Mouse (Mus musculus): ENCODE results near the gene Rad50. TPM values are rescaled to one million over a fixed set of nuclear protein-coding genes. Genes with fewer than 3 reads are reported as not detected.

The Rad50 gene
- total RNA-seq, 2 experiments from 2014 or later, result 10.9 to 12.0 TPM

DNA sequence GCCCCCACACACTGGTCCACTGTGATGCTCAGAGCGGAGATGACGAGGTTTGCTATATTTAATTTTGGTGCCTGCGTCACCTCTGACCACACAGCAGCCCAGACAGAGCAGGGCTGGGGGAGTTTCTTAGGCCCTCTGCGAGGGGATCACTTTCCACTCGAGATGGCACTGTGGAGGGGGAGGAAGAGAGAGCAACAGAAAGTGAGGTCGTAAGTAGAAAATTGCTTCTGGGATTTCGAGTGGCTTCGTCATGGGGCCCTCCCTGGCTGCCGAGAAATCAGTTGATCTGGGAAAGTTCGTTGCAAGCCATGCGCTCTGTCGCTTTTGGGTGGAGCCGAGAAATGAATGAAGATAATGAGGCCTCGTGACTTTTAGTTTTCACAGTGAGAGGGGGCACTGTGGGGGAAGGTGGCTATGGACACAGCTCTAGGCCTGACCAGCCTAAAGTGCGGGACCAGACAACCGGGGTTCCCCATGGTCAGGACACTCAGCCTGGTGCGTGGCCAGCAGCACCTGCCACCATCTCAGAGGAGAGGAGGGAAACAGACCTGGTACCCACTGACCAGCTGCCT is 80.2 kb downstream of the Rad50 start:
- H3K4me3 ChIP-seq, result no peak overlapping the region
- no peak for DNase-seq (ENCODE audit: extremely low spot score in 1 of 2, low spot score in 2 of 2)
- H3K27ac ChIP-seq, result no peak overlapping the region
- TF ChIP-seq CTCF (IDR thresholded peaks at IDR 0.05), result no peak
- intact Hi-C loops (cut with DNase I), result loop anchor here (5.0 kb wide), 1 partner anchor 40 kb away; no protein-coding TSS in a partner anchor

- intact Hi-C loops (cut with DNase I), result no loop called here
- Histone ChIP-seq H3K4me3 (no peak overlapping the region), H3K27ac (no peak overlapping the region)
- no peak for DNase-seq (ENCODE audit: extremely low spot score in 1 of 2, low spot score in 2 of 2)
- no peak; the same call in 1 of the 2 replicates for TF ChIP-seq CTCF (IDR thresholded peaks at IDR 0.05)
Measured at GRCm38 (mm10) chr11:53624124-53624523, 83.0 kb downstream of the Rad50 start.

DNA sequence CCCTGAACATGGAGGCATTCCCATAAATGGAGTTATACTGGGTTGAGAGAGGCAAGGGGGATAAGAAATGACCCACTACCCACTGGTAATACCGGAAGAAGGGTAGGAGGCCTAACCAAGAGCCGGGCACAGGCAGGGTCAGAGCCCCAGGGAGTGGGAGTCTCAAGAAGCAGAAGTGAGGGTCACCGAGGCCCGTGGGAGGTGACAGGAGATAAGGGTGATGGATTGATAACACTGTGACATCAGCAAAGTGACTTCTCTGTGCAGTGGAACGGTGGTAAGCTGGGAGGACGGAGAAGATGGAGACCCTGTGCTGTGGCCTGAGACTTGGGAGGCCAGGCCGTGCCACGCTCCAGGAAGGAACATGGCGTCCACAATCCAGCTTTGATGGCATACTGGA is 83.5 kb downstream of the Rad50 start:
- Histone ChIP-seq H3K27ac (no peak overlapping the region), H3K4me3 (no peak overlapping the region)
- intact Hi-C loops (cut with DNase I), result no loop called here
- no peak for TF ChIP-seq CTCF (IDR thresholded peaks at IDR 0.05)
- no peak for DNase-seq (ENCODE audit: extremely low spot score in 1 of 2, low spot score in 2 of 2)

DNA sequence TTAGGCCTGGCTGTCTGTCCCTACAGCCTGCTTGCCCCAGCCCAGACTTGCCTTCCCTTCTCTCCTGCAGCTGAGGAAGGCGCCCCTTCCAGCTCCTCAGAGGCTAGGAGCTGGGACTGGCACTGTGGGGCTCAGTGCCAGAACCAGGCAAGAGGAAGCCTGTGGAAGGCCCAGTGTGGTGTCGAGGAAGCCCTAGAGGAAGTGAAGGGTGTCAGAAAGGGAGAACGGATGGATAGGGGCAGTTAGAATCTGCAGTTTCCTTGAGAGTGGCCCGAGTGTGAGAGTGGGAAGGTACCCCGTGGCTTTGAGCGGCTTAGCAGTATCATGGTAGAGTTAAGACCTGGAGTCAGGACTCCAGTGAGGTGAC is 84.7 kb downstream of the Rad50 start:
- H3K4me3 ChIP-seq, result no peak overlapping the region
- no peak for TF ChIP-seq CTCF (IDR thresholded peaks at IDR 0.05)
- no peak for DNase-seq (ENCODE audit: extremely low spot score in 1 of 2, low spot score in 2 of 2)
- intact Hi-C loops (cut with DNase I), result no loop called here
- H3K27ac ChIP-seq, result no peak overlapping the region

DNA sequence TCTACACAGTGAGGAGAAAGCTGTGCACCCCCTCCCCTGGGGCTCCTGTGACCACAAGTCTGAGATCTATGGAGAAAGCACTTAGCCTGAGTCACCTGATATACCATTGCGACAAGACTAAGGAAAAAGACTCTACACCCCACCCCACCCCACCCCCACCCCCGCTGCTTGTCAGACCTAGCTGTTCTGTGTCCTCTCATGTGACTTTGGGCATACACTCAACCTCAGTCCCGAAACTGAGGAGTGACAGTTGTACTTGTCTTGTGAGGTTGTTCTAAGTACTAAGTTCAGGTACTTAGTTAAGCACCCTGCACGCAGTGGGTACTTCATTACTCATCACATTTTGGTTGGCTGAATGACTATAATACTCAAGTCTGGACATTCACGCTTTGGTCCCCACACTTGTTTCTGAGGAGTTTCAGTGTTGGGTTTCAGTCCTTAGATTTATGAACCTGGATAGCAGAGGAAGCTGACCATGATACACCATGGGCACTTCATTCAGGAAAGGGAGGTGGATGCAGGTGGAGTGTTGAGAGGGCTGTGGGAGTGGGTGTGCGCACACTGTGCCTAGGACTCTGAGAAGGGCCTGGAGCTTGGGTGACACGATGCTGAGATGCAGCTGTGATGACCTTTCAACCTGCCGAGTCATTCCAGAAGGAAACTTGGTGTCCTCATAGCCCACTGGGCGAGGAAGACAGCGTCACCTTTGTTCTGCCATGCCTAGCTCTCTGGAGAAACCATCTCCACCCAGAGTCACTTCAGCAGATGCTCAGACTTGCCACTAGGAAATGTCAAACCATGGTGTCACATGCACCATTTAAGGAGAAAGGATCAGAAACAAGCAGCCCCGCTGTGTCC is 85.3 kb downstream of the Rad50 start:
- intact Hi-C loops (cut with DNase I), result no loop called here
- Histone ChIP-seq H3K27ac (no peak overlapping the region), H3K4me3 (no peak overlapping the region)
- no peak for DNase-seq (ENCODE audit: extremely low spot score in 1 of 2, low spot score in 2 of 2)
- no peak for TF ChIP-seq CTCF (IDR thresholded peaks at IDR 0.05)

DNA sequence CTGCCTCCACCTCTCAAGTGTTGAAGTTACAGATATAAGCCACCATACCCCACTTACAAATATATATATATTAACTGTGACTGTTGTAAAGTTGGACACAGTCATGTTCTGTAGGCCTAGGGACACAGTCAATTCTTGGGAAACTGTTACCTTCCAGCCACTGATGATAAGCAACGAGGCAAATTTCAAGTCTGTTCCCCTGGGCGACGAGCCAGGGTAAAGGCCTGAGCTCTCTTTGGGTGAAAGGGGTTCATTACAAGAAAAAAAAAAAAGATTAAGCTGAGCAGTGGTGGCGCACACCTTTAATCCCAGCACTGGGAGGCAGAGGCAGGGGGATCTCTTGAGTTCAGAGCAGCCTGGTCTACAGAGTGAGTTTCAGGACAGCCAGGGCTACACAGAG is 87.0 kb downstream of the Rad50 start:
- intact Hi-C loops (cut with DNase I), result no loop called here
- no peak for DNase-seq (ENCODE audit: extremely low spot score in 1 of 2, low spot score in 2 of 2)
- Histone ChIP-seq H3K27ac (no peak overlapping the region), H3K4me3 (no peak overlapping the region)
- TF ChIP-seq CTCF (IDR thresholded peaks at IDR 0.05), result no peak

DNA sequence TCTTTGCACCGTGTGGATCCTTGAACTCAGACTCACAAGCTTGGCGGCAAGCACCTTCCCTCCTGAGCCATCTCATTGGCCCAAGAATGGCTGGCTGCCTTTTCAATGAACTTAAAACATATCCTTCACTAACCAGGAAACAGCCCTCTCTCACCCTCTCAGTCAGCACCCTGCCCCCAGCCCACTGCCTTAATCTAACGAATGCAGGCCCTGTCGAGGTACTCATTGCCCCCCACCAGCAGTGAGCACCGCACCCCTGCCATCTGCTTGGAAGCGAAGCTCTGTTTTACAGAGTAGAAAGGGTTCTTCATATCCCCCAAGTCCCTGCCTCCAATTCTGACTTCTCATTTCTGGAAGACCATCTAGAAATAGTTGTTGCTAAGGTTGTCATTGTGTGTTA is 87.7 kb downstream of the Rad50 start:
- intact Hi-C loops (cut with DNase I), result no loop called here
- TF ChIP-seq CTCF (IDR thresholded peaks at IDR 0.05), result no peak
- H3K27ac ChIP-seq, result no peak overlapping the region
- no peak overlapping the region for H3K4me3 ChIP-seq
- no peak for DNase-seq (ENCODE audit: extremely low spot score in 1 of 2, low spot score in 2 of 2)

DNA sequence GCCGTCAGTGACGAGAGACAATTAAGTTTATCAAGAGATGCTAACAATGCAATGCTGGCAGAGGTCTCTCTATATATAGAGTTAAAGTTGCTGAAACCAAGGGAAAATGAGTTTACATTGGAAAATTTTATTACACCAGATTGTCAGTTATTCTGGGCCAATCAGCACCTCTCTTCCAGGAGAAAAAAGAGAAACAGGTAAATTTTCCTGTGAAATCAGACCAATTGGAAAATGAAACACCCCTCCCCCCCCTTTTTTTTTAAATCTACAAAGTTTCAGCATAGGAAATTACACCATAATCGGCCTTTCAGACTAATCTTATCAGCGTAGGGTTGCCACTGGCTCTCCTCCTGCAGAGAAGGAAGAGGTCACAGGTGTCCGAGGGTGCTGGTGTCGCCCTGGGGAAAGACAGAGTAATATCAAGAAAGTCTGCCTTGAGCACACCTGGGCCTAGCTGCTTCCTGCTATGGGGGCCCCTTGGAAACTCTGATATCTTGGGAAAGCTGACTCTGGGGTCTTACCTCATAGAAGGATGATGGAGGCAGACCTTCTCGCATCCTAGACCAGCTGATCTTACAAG is 88.4 kb downstream of the Rad50 start, which contains the start of gene Il4:
Gene Il4 (minus strand): TSS at position 51 of the 580 bp plus-strand sequence.
- no peak for DNase-seq (ENCODE audit: extremely low spot score in 1 of 2, low spot score in 2 of 2)
- intact Hi-C loops (cut with DNase I), result no loop called here
- no peak within 1 kb of the TSS for H3K4me3 ChIP-seq
- TF ChIP-seq CTCF (IDR thresholded peaks at IDR 0.05), result no peak
- no peak within 1 kb of the TSS for H3K27ac ChIP-seq

- no peak overlapping the region for H3K27ac ChIP-seq
- intact Hi-C loops (cut with DNase I), result no loop called here
- no peak for DNase-seq (ENCODE audit: extremely low spot score in 1 of 2, low spot score in 2 of 2)
- H3K4me3 ChIP-seq, result no peak overlapping the region
- no peak for TF ChIP-seq CTCF (IDR thresholded peaks at IDR 0.05)
Measured at GRCm38 (mm10) chr11:53617562-53618109, 89.5 kb downstream of the Rad50 start.

- Histone ChIP-seq H3K27ac (no peak overlapping the region), H3K4me3 (no peak overlapping the region)
- intact Hi-C loops (cut with DNase I), result no loop called here
- DNase-seq (ENCODE audit: extremely low spot score in 1 of 2, low spot score in 2 of 2), result no peak
- no peak for TF ChIP-seq CTCF (IDR thresholded peaks at IDR 0.05)
Measured at GRCm38 (mm10) chr11:53616748-53617558, 90.2 kb downstream of the Rad50 start.

GRCm38 (mm10) chr11:53615575-53615974 is 91.5 kb downstream of the Rad50 start:
- DNase-seq (ENCODE audit: extremely low spot score in 1 of 2, low spot score in 2 of 2), result no peak
- H3K27ac ChIP-seq, result no peak overlapping the region
- no peak for TF ChIP-seq CTCF (IDR thresholded peaks at IDR 0.05)
- intact Hi-C loops (cut with DNase I), result no loop called here
- no peak overlapping the region for H3K4me3 ChIP-seq

Measured in left cerebral cortex, adult 2 months (tissue).